Mouse (Mus musculus) ES-Bruce4 (cell line): Measurements from ENCODE around the gene Sorl1.

ENCODE experiments used
- CTCF ChIP-seq: IDR thresholded peaks from one replicate; pipeline ENCODE4 v1.8.1; 2011; ENCODE audit warnings: low read depth, low read length
- EP300 ChIP-seq: IDR thresholded peaks from 2 replicates; pipeline ENCODE4 v1.6.1; 2011; ENCODE audit warnings: low read depth, low read length; ENCODE audit not compliant: insufficient read depth
- POLR2A ChIP-seq: IDR thresholded peaks from one replicate; pipeline ENCODE4 v1.8.1; 2011; ENCODE audit warnings: low read length; ENCODE audit not compliant: insufficient read depth

GRCm38 (mm10) chr9:42159376-42159775 is 35.3 kb upstream of the Sorl1 start:
- TF ChIP-seq CTCF: no peak
- TF ChIP-seq POLR2A: no peak
- TF ChIP-seq EP300: no peak
